Comparison of ENCODE assay signal across 17 mouse cellular contexts in the genomic region with DNA sequence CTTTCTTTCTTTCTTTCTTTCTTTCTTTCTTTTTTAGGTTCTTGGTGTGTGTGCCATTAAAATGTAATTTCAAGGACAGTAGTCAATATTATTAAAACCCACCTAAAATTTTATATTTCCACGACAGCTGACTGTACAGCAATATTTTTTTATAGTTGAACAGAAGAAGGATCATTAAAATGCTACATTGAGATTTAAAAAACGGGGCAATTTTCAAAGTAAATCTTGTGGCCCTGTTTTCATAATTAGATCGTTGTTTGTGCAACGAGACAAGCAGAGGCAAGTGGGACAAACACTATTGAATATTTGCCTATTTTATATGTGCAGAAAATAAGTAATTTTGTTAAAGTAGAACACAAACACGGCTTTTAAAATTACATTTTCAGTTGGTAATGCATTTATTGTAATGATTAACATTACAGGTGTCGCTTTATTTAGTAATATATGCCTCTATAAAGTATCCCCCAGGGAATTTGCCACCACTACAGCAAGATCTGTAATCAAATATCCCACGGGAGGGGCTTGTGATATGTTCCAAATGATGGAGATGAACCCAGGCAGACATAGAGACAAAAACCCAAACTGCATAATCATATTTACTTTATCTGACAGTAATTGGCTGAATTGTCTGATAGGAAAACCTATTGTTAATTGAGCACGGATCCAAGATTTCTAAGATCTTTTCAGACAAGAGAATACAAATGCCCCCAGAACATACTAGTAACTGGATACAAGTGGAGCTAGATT. TPM values are rescaled to one million over a fixed set of nuclear protein-coding genes. Genes with fewer than 3 reads are reported as not detected.
"Had no signal": no experiment of that assay in that cellular context is flagged by ENCODE, and none has a peak within 500 bp of the region (broad histone marks: within the 10 kb centered on the region; RNA-seq: fewer than 3 reads in every experiment).

No protein-coding gene starts in this region.

- ATAC-seq: liver, embryonic 12.5 days; midbrain, embryonic 15.5 days had no signal

- H3K4me1 ChIP-seq: midbrain, embryonic 15.5 days had no signal

- DNase-seq: kidney, adult 2 months; kidney, postnatal 25 days; right cerebral cortex, postnatal 14 days; spleen, adult 18-20 months; thymus, adult 2 months; thymus, postnatal 25 days had no signal

- H3K9ac ChIP-seq: kidney, embryonic 15.5 days; limb, embryonic 15.5 days; liver, embryonic 12.5 days; lung, embryonic 15.5 days; midbrain, embryonic 15.5 days had no signal

- H3K27ac ChIP-seq: kidney, embryonic 15.5 days; left cerebral cortex, adult 2 months; limb, embryonic 15.5 days; liver, embryonic 12.5 days; lung, embryonic 15.5 days; midbrain, embryonic 15.5 days had no signal

- H3K36me3 ChIP-seq: kidney, embryonic 15.5 days; limb, embryonic 15.5 days; liver, embryonic 12.5 days; lung, embryonic 15.5 days; midbrain, embryonic 15.5 days had no signal

- H3K4me2 ChIP-seq: kidney, embryonic 15.5 days; limb, embryonic 15.5 days; liver, embryonic 12.5 days; lung, embryonic 15.5 days; midbrain, embryonic 15.5 days had no signal

- H3K9me3 ChIP-seq: kidney, embryonic 15.5 days; limb, embryonic 15.5 days; liver, embryonic 12.5 days; lung, embryonic 15.5 days; midbrain, embryonic 15.5 days had no signal

- H3K4me3 ChIP-seq: kidney, embryonic 15.5 days; left cerebral cortex, adult 2 months; limb, embryonic 15.5 days; liver, embryonic 12.5 days; lung, embryonic 15.5 days; midbrain, embryonic 15.5 days had no signal

RNA-seq across cellular contexts. Expression of a gene that starts 3.2 kb away (rescaled TPM):
- total RNA-seq: layer of hippocampus, postnatal 25 days; left cerebral cortex, adult 2 months; left cerebral cortex, postnatal 25 days had no signal
- polyA plus RNA-seq: kidney, adult 2 months; limb, embryonic 11.5 days; limb, embryonic 15.5 days; lung, embryonic 15.5 days; neural tube, embryonic 14.5 days; thymus, adult 2 months; urinary bladder, adult 2 months had no signal
